Mouse (Mus musculus): ENCODE data around the gene Dennd1a.

The Dennd1a gene

GRCm38 (mm10) chr2:38165966-38166365 is 121.2 kb downstream of the Dennd1a start:
- DNase-seq (ENCODE audit: low read depth, low spot score): no peak

- no peak for DNase-seq (ENCODE audit: low read depth, low spot score)
These were observed 122.7 kb downstream of the Dennd1a start for GRCm38 (mm10) chr2:38164326-38165035.

- no peak for DNase-seq (ENCODE audit: low read depth, low spot score)
These were observed 124.7 kb downstream of the Dennd1a start for GRCm38 (mm10) chr2:38162486-38162885.

- no peak for DNase-seq (ENCODE audit: low read depth, low spot score)
These were observed 125.7 kb downstream of the Dennd1a start for GRCm38 (mm10) chr2:38161484-38161883.

GRCm38 (mm10) chr2:38159736-38160135 is 127.5 kb downstream of the Dennd1a start:
- no peak for DNase-seq (ENCODE audit: low read depth, low spot score)

- DNase-seq (ENCODE audit: low read depth, low spot score): no peak
These were observed 130.2 kb downstream of the Dennd1a start for GRCm38 (mm10) chr2:38157002-38157401.

GRCm38 (mm10) chr2:38156001-38156400 is 131.2 kb downstream of the Dennd1a start:
- no peak for DNase-seq (ENCODE audit: low read depth, low spot score)

- DNase-seq (ENCODE audit: low read depth, low spot score): no peak
These were observed 142.4 kb downstream of the Dennd1a start for GRCm38 (mm10) chr2:38144831-38145230.

- DNase-seq (ENCODE audit: low read depth, low spot score): peak; percentile 18
These were observed 143.0 kb downstream of the Dennd1a start for GRCm38 (mm10) chr2:38144067-38144779.

GRCm38 (mm10) chr2:38142905-38143304 is 144.3 kb downstream of the Dennd1a start:
- DNase-seq (ENCODE audit: low read depth, low spot score): no peak

- no peak for DNase-seq (ENCODE audit: low read depth, low spot score)
These were observed 145.0 kb downstream of the Dennd1a start for GRCm38 (mm10) chr2:38142210-38142609.

- DNase-seq (ENCODE audit: low read depth, low spot score): no peak
These were observed 147.7 kb downstream of the Dennd1a start for GRCm38 (mm10) chr2:38139536-38139935.

GRCm38 (mm10) chr2:38137086-38137485 is 150.1 kb downstream of the Dennd1a start:
- DNase-seq (ENCODE audit: low read depth, low spot score): no peak

GRCm38 (mm10) chr2:38135427-38135826 is 151.8 kb downstream of the Dennd1a start:
- no peak for DNase-seq (ENCODE audit: low read depth, low spot score)

- peak; percentile 34 for DNase-seq (ENCODE audit: low read depth, low spot score)
These were observed 154.0 kb downstream of the Dennd1a start for GRCm38 (mm10) chr2:38133036-38133825.

- DNase-seq (ENCODE audit: low read depth, low spot score): no peak
These were observed 154.9 kb downstream of the Dennd1a start for GRCm38 (mm10) chr2:38132233-38132822.

- no peak for DNase-seq (ENCODE audit: low read depth, low spot score)
These were observed 155.7 kb downstream of the Dennd1a start for GRCm38 (mm10) chr2:38131538-38131937.

GRCm38 (mm10) chr2:38129961-38130802 is 157.0 kb downstream of the Dennd1a start:
- DNase-seq (ENCODE audit: low read depth, low spot score): no peak

- no peak for DNase-seq (ENCODE audit: low read depth, low spot score)
These were observed 160.8 kb downstream of the Dennd1a start for GRCm38 (mm10) chr2:38126383-38126732.

- DNase-seq (ENCODE audit: low read depth, low spot score): no peak
These were observed 161.4 kb downstream of the Dennd1a start for GRCm38 (mm10) chr2:38125671-38126382.
